Mouse (Mus musculus): ENCODE data around the gene Gm20489. TPM values are rescaled to one million over a fixed set of nuclear protein-coding genes. Genes with fewer than 3 reads are reported as not detected.
A peak's percentile ranks its signal among the peaks of the same experiment; 100 is the strongest.

Gene Gm20489
- total RNA-seq (2017) = not detected in 2 replicates

DNA sequence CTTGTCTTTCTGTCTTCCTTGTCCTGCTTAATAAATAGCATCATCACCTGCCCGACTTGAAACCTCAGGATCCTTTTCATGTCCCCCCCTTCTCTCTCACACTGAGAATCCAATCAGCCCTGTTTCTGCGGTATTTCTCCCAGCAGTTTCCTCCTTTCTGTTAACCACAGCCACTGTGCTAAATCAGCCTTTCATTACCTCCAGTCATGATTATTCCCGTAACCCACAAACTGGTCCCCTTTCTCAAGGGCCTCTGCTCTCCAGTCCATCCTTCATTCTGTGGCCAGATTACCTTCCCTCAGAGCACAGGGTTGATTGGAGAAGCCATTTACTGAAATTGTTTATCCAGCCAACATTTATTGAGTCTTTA is at the start of gene Gm20489:
TSS of gene Gm20489 (minus strand) at position 269 of the 370 bp plus-strand sequence.
- peak; percentile 55; the same call in 1 of the 2 replicates for ATAC-seq (replicated peaks; ENCODE audit: low read depth, poor library complexity, severe bottlenecking)

DNA sequence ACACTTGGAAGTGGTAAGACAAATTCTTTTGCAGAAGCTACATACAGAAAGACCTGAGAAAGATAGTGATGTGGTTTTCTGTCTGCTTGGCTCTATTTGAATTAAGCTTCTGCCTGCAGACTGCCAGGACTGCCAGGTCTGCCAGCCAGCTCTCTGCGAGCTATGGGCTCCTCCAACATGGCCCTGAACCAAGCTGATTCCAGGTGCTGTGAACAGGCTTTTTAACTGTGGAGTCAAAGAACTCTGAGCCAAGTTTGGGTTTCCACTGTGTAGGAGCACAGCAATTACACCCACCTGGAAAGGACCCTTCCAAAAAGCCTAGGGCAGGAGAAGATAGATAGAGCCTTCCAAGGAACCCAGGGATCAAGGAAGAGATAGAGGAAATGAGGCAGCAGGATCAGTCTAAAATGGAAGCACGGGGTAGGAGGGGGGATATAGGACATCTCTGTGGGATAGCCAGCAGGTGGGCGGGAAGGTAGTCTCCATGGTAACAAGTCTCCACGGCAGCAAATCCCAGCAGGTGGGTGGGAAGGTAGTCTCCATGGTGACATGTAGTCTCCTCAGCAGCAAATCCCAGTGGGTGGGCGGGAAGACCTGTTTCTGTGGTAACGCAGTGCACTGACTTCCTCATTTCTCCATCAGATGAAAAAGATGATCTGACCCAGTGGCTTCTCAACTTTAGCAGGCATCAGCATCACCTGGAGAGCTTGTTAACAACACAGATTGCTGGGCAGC is 45.0 kb upstream of the Gm20489 start:
- ATAC-seq (replicated peaks; ENCODE audit: low read depth, poor library complexity, severe bottlenecking) = peak; percentile 63

- no peak for ATAC-seq (replicated peaks; ENCODE audit: low read depth, poor library complexity, severe bottlenecking)
These were observed 40.5 kb upstream of the Gm20489 start for GRCm38 (mm10) chrX:101309299-101309698.

GRCm38 (mm10) chrX:101304646-101305045 is 35.8 kb upstream of the Gm20489 start:
- ATAC-seq (replicated peaks; ENCODE audit: low read depth, poor library complexity, severe bottlenecking) = no peak

- ATAC-seq (replicated peaks; ENCODE audit: low read depth, poor library complexity, severe bottlenecking) = no peak
These were observed 32.8 kb upstream of the Gm20489 start for GRCm38 (mm10) chrX:101301654-101302053.

- no peak for ATAC-seq (replicated peaks; ENCODE audit: low read depth, poor library complexity, severe bottlenecking)
These were observed 31.7 kb upstream of the Gm20489 start for GRCm38 (mm10) chrX:101300427-101301030.

DNA sequence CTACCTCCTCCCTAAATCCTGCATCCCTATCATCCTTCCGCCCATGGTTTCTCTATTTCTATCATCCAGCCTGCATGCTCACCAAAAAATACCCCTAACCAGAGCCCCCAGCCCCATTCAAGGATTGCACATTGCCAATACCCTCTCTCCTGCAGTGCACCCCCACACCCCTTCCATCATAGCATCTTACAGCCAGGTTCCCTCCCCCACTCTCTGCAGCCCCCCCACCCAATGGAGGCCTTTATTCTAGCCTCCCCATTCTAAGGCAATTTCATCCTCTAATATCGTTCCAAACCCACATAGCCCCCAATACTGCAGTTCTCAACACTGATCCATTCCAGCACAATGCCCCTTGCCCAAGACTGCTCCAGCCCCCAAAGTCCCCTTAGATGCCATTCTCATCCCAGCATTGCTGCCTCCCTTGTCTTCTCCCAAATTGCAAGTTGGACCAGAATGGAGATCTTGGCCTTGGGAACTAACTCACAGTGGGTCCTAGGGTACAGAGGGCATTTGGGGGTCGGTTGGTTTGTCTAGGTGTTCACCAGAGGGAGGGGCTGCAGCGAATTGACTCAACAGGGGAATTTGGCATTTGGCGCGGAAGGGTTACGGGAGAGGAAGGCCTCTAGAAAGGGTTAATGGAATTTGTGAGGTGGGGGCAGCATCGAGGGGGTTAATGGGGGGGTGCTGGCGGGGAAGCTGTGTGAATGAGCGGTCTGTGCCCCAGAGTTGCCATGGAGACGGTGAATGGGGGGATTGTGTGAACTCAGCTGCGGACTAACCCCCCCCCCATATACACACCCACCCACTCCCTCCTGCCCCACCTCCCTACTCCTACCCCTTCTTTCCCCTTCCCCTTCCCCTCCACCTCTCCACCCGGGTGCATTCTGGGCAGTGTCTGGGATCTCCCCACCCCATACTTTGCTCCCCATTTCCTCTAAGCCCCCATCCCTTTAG is 30.9 kb upstream of the Gm20489 start:
- no peak for ATAC-seq (replicated peaks; ENCODE audit: low read depth, poor library complexity, severe bottlenecking)

DNA sequence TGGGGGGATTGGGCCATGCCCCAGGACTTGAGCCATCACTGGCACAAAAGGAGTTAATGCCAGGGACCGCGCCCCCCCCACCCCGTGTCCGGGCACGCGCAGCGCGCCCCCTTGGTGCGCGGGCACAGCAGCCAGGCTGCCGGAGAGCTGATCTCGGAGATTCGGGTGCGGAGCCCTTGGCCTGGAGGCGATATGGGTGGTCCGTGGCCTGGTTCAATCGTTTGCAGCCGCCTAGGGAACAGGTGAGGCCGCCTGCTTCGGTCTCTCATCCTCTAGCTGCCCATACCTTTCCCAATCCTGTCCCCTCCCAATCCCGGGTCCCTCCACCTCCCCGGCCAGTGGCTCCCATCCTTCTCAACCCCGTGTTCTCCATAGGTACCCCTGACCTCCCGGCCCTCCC is 30.2 kb upstream of the Gm20489 start, which contains the start of gene Nlgn3:
TSS of gene Nlgn3 (plus strand) at position 114 of the 400 bp plus-strand sequence.
- no peak for ATAC-seq (replicated peaks; ENCODE audit: low read depth, poor library complexity, severe bottlenecking)

DNA sequence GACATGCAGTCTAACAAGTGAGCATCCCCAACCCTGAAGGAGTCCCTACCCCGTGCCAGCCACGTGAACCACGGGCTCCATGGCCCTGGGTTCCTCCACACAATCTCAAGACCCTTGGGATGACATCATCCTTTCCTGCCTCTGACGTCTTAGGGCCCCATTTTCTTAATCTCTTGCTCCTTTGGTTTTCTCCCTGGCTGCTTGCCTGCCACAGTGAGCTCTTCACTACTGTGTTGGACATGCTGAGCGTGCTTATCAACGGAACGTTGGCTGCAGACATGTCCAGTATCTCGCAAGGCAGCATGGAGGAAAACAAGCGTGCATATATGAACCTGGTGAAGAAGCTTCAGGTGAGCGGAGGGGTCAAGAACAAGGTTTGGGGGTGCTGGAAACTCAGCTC is 21.3 kb upstream of the Gm20489 start:
- ATAC-seq (replicated peaks; ENCODE audit: low read depth, poor library complexity, severe bottlenecking) = no peak; the same call in 1 of the 2 replicates

GRCm38 (mm10) chrX:101289037-101289436 is 20.2 kb upstream of the Gm20489 start:
- ATAC-seq (replicated peaks; ENCODE audit: low read depth, poor library complexity, severe bottlenecking) = no peak

GRCm38 (mm10) chrX:101288432-101288831 is 19.6 kb upstream of the Gm20489 start:
- ATAC-seq (replicated peaks; ENCODE audit: low read depth, poor library complexity, severe bottlenecking) = no peak

- peak; percentile 77 for ATAC-seq (replicated peaks; ENCODE audit: low read depth, poor library complexity, severe bottlenecking)
These were observed 18.7 kb upstream of the Gm20489 start for GRCm38 (mm10) chrX:101287543-101287942.

DNA sequence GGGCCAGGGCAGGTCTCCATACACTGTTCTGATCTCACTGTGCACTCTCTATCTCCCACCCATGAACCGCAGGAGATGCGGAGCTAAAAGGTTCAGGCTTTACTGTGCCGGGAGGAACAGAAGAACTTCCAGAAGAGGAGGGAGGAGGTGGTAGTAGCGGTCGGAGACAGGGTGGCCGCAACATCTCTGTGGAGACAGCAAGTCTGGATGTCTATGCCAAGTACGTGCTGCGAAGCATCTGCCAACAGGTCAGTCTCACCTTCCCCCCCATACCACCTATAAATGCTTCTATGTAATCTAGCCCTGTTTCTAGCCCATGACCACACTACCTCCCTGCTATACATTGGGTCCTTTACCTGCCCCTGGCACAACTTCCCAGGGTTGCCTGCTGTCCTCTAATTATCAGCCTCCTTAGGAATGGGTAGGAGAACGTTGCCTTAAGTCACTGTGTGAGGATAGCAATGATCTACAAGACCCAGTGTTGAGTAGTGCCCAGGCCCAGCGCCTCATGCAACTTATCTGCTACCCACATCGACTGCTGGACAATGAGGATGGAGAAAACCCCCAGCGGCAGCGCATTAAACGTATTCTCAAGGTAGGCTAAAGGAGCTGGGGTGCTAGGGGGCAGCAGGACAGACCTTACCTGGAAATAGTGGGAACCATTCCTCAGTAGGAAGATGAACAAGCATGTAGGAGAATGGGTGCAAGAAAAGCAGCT is 17.3 kb upstream of the Gm20489 start:
- ATAC-seq (replicated peaks; ENCODE audit: low read depth, poor library complexity, severe bottlenecking) = no peak

- peak; percentile 81 for ATAC-seq (replicated peaks; ENCODE audit: low read depth, poor library complexity, severe bottlenecking)
These were observed 16.7 kb upstream of the Gm20489 start for GRCm38 (mm10) chrX:101285534-101285933.

- ATAC-seq (replicated peaks; ENCODE audit: low read depth, poor library complexity, severe bottlenecking) = no peak
These were observed 14.0 kb upstream of the Gm20489 start for GRCm38 (mm10) chrX:101282813-101283212.

- ATAC-seq (replicated peaks; ENCODE audit: low read depth, poor library complexity, severe bottlenecking) = peak; percentile 99
These were observed 5.3 kb upstream of the Gm20489 start, which contains the start of gene Med12 for GRCm38 (mm10) chrX:101273875-101274738. TSS of gene Med12 (plus strand) at chrX:101274030.

DNA sequence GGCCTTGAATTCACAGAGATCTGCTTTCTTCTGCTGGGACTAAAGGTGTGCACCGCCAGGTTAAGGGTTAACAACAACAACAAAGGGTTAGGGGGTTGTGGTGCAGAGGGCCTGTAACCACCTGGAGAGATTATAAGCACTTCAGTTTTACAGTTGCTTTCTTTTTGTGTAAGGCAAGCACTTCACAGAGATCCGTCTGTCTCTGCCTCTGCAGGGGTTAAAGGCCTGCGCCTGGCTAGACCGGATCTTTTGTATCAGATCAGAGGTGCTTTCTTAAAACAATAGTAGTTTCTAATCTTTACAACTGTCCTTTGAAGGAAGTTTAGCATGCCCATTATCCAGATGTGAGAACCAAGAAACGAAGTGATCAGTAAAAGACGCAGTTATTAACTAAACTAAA is 4.6 kb upstream of the Gm20489 start:
- no peak for ATAC-seq (replicated peaks; ENCODE audit: low read depth, poor library complexity, severe bottlenecking)

- ATAC-seq (replicated peaks; ENCODE audit: low read depth, poor library complexity, severe bottlenecking) = peak; percentile 83
These were observed 633 bp downstream of the Gm20489 start, which contains the start of gene Il2rg for GRCm38 (mm10) chrX:101268025-101268754. TSS of gene Il2rg (minus strand) at chrX:101268255.
